Mouse (Mus musculus): ENCODE results near the gene Dusp1. TPM values are rescaled to one million over a fixed set of nuclear protein-coding genes. Genes with fewer than 3 reads are reported as not detected.
A peak's percentile ranks its signal among the peaks of the same experiment; 100 is the strongest.

Dusp1 gene
- polyA plus RNA-seq, 1 experiment = 71.1 TPM

DNA sequence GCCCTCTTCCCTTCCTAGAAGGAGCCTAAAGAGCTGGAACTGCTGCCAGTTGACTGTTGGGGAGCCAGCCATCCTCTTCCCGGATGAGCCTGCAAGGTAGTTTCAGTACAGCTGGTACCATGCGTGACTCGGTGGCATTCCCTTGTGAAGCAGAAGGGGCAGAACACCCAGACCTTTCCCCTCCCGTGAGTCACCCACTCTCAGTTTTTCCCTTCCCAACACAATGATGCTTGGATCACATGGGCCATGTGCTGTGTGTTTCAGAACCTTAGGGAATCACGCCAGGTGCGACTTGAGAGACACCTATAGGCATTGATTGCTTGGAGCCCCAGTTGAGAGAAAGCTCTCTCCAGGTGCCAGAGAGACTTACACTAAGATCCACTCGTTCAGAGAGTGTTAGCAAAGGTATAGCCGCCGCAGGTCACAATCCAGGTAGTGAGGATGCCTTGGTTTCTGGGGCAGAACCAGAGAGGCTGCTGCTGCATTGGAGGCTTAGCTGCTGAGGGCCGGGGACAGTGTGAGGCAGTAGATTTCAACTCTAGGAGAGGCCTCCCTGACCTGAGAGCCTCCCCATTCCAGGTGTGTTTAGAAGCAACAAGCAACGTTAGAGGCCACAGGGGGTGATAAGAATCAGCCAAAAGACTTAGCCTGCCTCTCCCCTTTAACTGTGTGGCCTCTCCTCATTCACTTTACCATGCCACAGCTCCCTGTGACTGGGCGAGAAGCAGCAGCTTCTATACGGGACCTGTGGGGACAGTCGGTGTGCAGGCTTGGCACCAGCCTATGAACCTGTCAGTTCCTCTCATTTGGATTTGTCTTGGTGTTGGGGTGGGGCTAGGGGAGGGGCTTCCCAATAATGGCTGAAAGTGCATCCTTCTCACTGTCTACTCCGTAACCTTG, 51.5 kb downstream of the Dusp1 start:
- no peak overlapping the region for H3K27ac ChIP-seq (ENCODE audit: insufficient read depth, low read length)
- peaks cover 5% of the 10 kb centered on the region; the same call in 1 of the 2 replicates for H3K4me1 ChIP-seq (ENCODE audit: control insufficient read depth, insufficient read depth, low read length)
- no peak for TF ChIP-seq POLR2A (IDR thresholded peaks at IDR 0.05; ENCODE audit: extremely low read depth, insufficient read depth, low read length)
- TF ChIP-seq CTCF (IDR thresholded peaks at IDR 0.05; ENCODE audit: extremely low read depth, insufficient read depth, low read length) = no peak
- no peak overlapping the region for H3K4me3 ChIP-seq (ENCODE audit: insufficient read depth, low read length)

DNA sequence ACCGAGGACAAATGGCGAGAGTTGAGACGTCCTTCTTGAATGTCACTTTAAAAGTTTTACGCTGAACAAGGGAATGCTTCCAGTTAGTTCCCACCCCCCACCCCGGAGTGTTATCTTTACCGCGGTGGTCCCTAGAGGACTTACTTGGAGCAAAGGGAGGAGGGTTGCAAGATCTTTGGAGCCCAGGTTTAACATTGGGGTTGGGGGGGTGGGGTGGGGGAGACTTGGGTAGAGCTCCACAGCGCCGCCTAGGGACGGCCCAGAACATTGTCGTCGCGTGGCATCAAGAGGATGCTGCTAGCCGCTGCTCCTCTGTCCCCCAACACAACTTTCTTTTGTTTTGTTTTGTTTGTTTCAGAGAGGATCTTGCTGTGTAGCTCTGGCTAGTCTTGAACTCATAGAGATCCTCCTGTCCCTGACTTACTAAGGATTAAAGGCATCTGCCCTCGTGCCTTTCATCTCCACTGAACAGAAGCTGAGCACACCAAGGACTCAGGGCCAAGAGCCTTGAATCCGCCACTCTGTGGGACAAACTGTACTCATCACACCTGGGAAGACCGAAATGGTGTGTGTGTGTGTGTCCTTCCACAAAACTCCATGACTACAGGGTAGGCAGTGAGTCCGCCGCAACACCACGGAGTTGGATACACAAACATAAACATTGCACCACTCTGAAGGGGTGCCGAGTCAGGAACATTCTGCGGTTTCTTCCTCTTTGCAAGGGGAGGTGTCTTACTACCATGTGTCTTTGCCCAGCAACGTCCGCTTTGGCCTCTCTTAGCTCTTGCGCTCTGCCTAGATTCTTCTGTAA, 52.8 kb downstream of the Dusp1 start:
- TF ChIP-seq CTCF (IDR thresholded peaks at IDR 0.05; ENCODE audit: extremely low read depth, insufficient read depth, low read length) (peak; percentile 62), POLR2A (IDR thresholded peaks at IDR 0.05; ENCODE audit: extremely low read depth, insufficient read depth, low read length) (no peak)
- Histone ChIP-seq H3K27ac (ENCODE audit: insufficient read depth, low read length) (peak overlapping the region; percentile 97), H3K4me3 (ENCODE audit: insufficient read depth, low read length) (peak overlapping the region; percentile 82), H3K4me1 (ENCODE audit: control insufficient read depth, insufficient read depth, low read length) (peaks cover 9% of the 10 kb centered on the region)

DNA sequence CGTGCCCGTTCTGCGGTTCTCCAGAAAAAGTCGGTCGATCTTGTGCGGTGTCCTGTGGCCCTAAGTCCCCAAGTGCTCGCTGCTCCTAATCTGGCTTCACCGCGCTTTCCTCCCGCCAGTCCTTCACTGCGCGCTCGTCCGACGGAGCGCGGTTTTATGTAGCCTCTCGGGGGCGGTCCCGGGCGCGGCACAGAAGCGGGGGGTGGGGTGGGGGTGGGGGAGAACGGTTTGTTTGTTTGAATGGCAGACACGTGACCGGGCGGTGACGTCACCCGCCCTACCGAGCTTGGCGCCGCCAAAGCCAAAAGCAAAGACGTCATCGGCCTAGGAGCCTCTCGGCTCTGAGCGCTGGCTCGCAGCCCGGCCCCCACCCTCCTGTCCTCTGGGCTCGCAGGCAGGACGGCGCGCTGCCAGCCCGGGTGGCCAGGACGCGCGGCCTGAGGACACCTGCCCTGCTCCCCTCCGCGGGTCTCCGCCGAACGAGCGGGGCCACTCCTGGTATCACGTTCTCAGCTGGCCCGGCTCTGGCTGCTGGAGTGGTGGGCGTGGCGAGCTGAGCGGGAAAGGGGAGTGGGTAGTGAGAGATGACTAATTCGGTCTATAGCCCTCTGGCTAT, 53.5 kb downstream of the Dusp1 start:
- H3K4me1 ChIP-seq (ENCODE audit: control insufficient read depth, insufficient read depth, low read length) = peaks cover 9% of the 10 kb centered on the region
- peak overlapping the region; percentile 82 for H3K4me3 ChIP-seq (ENCODE audit: insufficient read depth, low read length)
- H3K27ac ChIP-seq (ENCODE audit: insufficient read depth, low read length) = peak overlapping the region; percentile 99
- TF ChIP-seq CTCF (IDR thresholded peaks at IDR 0.05; ENCODE audit: extremely low read depth, insufficient read depth, low read length) = no peak
- TF ChIP-seq POLR2A (IDR thresholded peaks at IDR 0.05; ENCODE audit: extremely low read depth, insufficient read depth, low read length) = peak; percentile 99

DNA sequence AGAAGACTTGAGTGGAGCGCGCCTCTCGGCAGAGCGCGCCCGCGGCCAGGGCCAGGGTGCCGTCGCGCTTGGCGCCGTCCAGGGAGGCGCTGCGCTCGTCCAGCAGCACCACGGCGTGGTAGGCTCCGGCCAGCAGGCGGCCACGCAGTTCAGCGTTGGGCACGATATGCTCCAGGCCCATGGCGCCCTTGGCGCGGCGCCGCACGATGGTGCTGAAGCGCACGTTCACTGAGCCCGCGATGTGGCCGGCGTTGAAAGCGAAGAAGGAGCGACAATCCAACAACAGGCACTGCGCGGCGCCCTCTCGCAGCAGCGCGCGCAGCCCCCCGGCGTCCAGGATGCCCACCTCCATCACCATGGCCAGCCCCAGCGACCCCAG, 54.0 kb downstream of the Dusp1 start:
- Histone ChIP-seq H3K4me3 (ENCODE audit: insufficient read depth, low read length) (peak overlapping the region; percentile 82), H3K27ac (ENCODE audit: insufficient read depth, low read length) (peak overlapping the region; percentile 99), H3K4me1 (ENCODE audit: control insufficient read depth, insufficient read depth, low read length) (peaks cover 9% of the 10 kb centered on the region)
- TF ChIP-seq CTCF (IDR thresholded peaks at IDR 0.05; ENCODE audit: extremely low read depth, insufficient read depth, low read length) (peak; percentile 41), POLR2A (IDR thresholded peaks at IDR 0.05; ENCODE audit: extremely low read depth, insufficient read depth, low read length) (no peak)

DNA sequence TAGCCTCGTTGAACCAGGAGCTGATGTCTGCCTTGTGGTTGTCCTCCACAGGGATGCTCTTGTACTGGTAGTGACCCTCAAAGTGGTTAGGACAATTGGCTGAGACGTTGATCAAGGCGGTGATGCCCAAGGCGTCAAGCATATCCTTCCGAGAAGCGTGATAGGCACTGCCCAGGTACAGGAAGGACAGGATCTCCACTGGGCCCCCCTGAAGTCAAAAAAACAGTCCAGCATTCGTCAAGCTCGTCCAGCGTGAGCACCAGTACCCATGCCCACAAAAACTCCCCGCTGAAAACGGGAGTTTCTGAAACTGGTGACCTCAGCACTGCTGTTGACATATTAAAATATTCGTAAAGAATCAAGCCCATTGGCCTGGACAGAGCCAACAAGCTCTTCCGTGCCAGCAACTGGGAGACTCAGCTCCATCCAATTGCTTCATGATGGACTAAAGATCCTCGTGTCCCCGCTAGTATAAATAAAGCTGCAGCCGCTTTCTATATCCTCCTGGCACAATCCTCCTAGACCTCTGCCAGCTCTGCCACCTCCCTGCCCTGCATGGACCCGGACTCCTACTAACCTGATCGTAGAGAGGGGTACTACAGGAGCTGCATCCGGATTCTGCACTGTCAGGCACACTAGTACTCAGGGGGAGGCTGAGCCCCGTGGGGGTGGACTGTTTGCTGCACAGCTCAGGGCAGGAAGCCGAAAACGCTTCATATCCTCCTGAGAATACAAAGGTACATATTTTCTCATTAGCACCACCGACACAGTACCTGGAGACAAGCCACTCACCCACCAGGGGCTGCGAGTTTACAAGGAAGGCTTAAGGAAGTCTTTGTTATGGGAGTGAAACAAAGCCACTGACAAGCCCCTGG, 54.7 kb downstream of the Dusp1 start:
- TF ChIP-seq POLR2A (IDR thresholded peaks at IDR 0.05; ENCODE audit: extremely low read depth, insufficient read depth, low read length) = peak; percentile 41; the same call in 1 of the 2 replicates
- no peak for TF ChIP-seq CTCF (IDR thresholded peaks at IDR 0.05; ENCODE audit: extremely low read depth, insufficient read depth, low read length)
- Histone ChIP-seq H3K4me3 (ENCODE audit: insufficient read depth, low read length) (peak overlapping the region; percentile 82), H3K27ac (ENCODE audit: insufficient read depth, low read length) (peak overlapping the region; percentile 99), H3K4me1 (ENCODE audit: control insufficient read depth, insufficient read depth, low read length) (peaks cover 6% of the 10 kb centered on the region)

DNA sequence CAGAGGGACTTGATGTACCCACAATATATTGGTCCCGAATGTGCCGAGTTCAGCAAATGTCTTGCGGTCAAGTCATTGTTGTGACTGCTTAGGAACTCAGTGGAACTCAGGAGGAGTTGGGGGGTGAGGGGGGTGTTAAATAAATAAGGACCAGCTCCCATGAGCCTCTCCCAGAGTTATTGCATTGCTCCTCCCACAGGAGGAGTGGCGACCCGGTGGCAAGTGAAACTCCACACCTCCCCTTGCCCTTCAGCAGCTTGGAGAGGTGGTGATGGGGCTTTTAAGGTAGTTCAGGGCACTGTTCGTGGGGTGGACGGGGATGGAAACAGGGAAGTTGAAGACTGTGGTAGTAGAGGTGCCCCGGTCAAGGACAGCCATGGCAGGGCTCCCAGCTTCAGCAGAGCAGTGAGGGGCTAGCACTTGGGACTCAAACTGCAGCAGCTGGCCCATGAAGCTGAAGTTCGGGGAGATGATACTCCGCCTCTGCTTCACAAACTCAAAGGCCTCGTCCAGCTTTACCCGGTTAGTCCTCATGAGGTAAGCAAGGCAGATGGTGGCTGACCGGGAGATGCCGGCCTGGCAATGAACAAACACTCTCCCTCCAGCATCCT, 55.8 kb downstream of the Dusp1 start:
- peaks cover 6% of the 10 kb centered on the region for H3K4me1 ChIP-seq (ENCODE audit: control insufficient read depth, insufficient read depth, low read length)
- TF ChIP-seq CTCF (IDR thresholded peaks at IDR 0.05; ENCODE audit: extremely low read depth, insufficient read depth, low read length) = no peak
- TF ChIP-seq POLR2A (IDR thresholded peaks at IDR 0.05; ENCODE audit: extremely low read depth, insufficient read depth, low read length) = 0 out of 2 replicates have a peak, but pooled peaks have one; percentile 5
- H3K27ac ChIP-seq (ENCODE audit: insufficient read depth, low read length) = peak overlapping the region; percentile 99
- H3K4me3 ChIP-seq (ENCODE audit: insufficient read depth, low read length) = peak overlapping the region; percentile 82

DNA sequence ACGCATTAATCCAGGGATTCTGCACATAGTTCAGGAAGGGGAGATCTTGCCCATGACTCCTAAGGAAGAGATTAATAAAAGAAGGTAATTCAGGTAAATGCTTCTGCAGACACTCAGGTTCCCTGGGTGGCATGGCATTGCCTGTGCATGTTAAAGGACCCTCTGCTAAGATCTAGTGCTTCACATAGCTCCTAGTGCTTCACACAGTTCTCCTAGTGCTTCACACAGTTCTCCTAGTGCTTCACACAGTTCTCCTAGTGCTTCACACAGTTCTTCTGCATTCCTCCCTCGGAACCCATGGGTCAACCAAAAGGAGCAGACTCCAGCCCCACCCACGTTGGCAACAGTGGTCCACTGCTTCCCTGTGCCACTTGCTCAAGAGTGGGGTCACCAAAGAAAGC, 56.7 kb downstream of the Dusp1 start:
- no peak overlapping the region; the same call in 1 of the 2 replicates for H3K4me3 ChIP-seq (ENCODE audit: insufficient read depth, low read length)
- TF ChIP-seq POLR2A (IDR thresholded peaks at IDR 0.05; ENCODE audit: extremely low read depth, insufficient read depth, low read length) (no peak; the same call in 1 of the 2 replicates), CTCF (IDR thresholded peaks at IDR 0.05; ENCODE audit: extremely low read depth, insufficient read depth, low read length) (no peak)
- peaks cover 6% of the 10 kb centered on the region for H3K4me1 ChIP-seq (ENCODE audit: control insufficient read depth, insufficient read depth, low read length)
- H3K27ac ChIP-seq (ENCODE audit: insufficient read depth, low read length) = no peak overlapping the region

DNA sequence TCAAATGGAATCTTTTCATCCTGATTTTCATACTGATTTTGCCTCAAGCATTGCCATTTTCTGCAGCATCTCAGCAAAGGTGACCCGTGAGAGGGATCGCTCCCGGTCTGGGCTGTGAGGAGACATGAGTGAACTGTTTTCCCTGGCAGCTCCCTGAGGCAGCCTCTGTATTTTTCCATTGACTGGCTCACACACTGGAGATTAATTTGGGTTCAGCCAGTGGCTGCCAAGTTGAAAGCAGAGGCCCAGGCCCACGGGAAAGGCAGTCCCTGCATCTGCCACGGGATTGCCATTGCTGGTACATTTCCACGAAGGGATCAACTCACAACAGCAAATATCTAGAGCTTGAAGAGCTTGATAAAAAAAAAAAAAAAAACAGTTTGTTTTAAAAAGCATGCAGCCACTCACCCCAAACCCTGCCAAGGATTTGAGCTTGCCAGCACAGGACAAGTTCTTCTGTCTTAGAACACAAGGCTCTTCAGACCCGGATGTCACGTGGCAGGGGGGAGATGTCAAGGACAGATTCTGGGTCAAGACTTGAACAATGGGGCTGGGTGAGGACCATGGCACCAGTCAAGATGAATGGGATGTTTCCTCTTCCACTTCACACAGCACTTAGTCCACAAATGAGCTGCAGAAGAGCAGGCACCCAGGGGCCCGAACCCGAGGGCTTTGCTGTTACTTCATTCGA, 57.8 kb downstream of the Dusp1 start:
- no peak overlapping the region for H3K4me3 ChIP-seq (ENCODE audit: insufficient read depth, low read length)
- peaks cover 6% of the 10 kb centered on the region for H3K4me1 ChIP-seq (ENCODE audit: control insufficient read depth, insufficient read depth, low read length)
- TF ChIP-seq CTCF (IDR thresholded peaks at IDR 0.05; ENCODE audit: extremely low read depth, insufficient read depth, low read length) (no peak), POLR2A (IDR thresholded peaks at IDR 0.05; ENCODE audit: extremely low read depth, insufficient read depth, low read length) (peak; percentile 53; the same call in 1 of the 2 replicates)
- H3K27ac ChIP-seq (ENCODE audit: insufficient read depth, low read length) = peak overlapping the region; percentile 95
